Mouse (Mus musculus) adrenal gland, adult 8-10 months (tissue): ENCODE measurements around the gene Pkn2. TPM values are rescaled to one million over a fixed set of nuclear protein-coding genes. Genes with fewer than 3 reads are reported as not detected.

ENCODE experiments used
- DNase-seq: peaks from one replicate; pipeline ENCODE4 v3.0.0; 2022
- total RNA-seq, 4 experiments: library from RNA; stranded (reverse); gene quantifications; 2 replicates each; pipeline ENCODE4 v1.2.4; 2022

The Pkn2 gene
- total RNA-seq, result 10 to 100 TPM; 64.7 to 80.2 (median 71.3) TPM

- peak; percentile 98 for DNase-seq
Measured at GRCm38 (mm10) chr3:142881872-142882623, at the start of gene Pkn2. TSS of gene Pkn2 (minus strand) at chr3:142882004.

- DNase-seq, result no peak
Measured at GRCm38 (mm10) chr3:142929906-142930305, 48.1 kb upstream of the Pkn2 start.

GRCm38 (mm10) chr3:142927311-142927710, 45.5 kb upstream of the Pkn2 start:
- no peak for DNase-seq

GRCm38 (mm10) chr3:142924831-142925348, 43.1 kb upstream of the Pkn2 start:
- no peak for DNase-seq

- no peak for DNase-seq
Measured at GRCm38 (mm10) chr3:142919070-142919469, 37.3 kb upstream of the Pkn2 start.

- DNase-seq, result no peak
Measured at GRCm38 (mm10) chr3:142917760-142918439, 36.1 kb upstream of the Pkn2 start.

GRCm38 (mm10) chr3:142917171-142917570, 35.4 kb upstream of the Pkn2 start:
- DNase-seq, result no peak

GRCm38 (mm10) chr3:142913295-142913694, 31.5 kb upstream of the Pkn2 start:
- no peak for DNase-seq

- DNase-seq, result no peak
Measured at GRCm38 (mm10) chr3:142899683-142900082, 17.9 kb upstream of the Pkn2 start.

- DNase-seq, result peak; percentile 23
Measured at GRCm38 (mm10) chr3:142898949-142899396, 17.2 kb upstream of the Pkn2 start.

- no peak for DNase-seq
Measured at GRCm38 (mm10) chr3:142890442-142890841, 8.6 kb upstream of the Pkn2 start.

- no peak for DNase-seq
Measured at GRCm38 (mm10) chr3:142886963-142887362, 5.2 kb upstream of the Pkn2 start.

- DNase-seq, result no peak
Measured at GRCm38 (mm10) chr3:142884594-142884993, 2.8 kb upstream of the Pkn2 start.

GRCm38 (mm10) chr3:142881589-142881871, 274 bp downstream of the Pkn2 start:
- DNase-seq, result no peak

- DNase-seq, result peak; percentile 42
Measured at GRCm38 (mm10) chr3:142880790-142881588, 815 bp downstream of the Pkn2 start.

- DNase-seq, result no peak
Measured at GRCm38 (mm10) chr3:142863236-142863635, 18.6 kb downstream of the Pkn2 start.

- DNase-seq, result peak; percentile 47
Measured at GRCm38 (mm10) chr3:142856832-142857231, 25.0 kb downstream of the Pkn2 start.

GRCm38 (mm10) chr3:142855961-142856472, 25.8 kb downstream of the Pkn2 start:
- DNase-seq, result no peak

GRCm38 (mm10) chr3:142852911-142853310, 28.9 kb downstream of the Pkn2 start:
- no peak for DNase-seq

GRCm38 (mm10) chr3:142851631-142852030, 30.2 kb downstream of the Pkn2 start:
- DNase-seq, result no peak

GRCm38 (mm10) chr3:142839961-142840360, 41.8 kb downstream of the Pkn2 start:
- DNase-seq, result no peak

GRCm38 (mm10) chr3:142834761-142835160, 47.0 kb downstream of the Pkn2 start:
- DNase-seq, result no peak

- DNase-seq, result no peak
Measured at GRCm38 (mm10) chr3:142834024-142834423, 47.8 kb downstream of the Pkn2 start.
